Mouse (Mus musculus) lung, postnatal 14 days (tissue): ENCODE data around the gene Crk.

ENCODE experiments used
- DNase-seq: peaks from one replicate; pipeline ENCODE4 v3.0.0; 2021

Gene Crk

GRCm38 (mm10) chr11:75655621-75656545 lies 23.2 kb upstream of the Crk start:
- DNase-seq, result peak; percentile 84

- DNase-seq, result peak; percentile 44
Observed at GRCm38 (mm10) chr11:75656621-75657590, 22.2 kb upstream of the Crk start.

- no peak for DNase-seq
Observed at GRCm38 (mm10) chr11:75657841-75658240, 21.2 kb upstream of the Crk start.

GRCm38 (mm10) chr11:75658311-75658710 lies 20.7 kb upstream of the Crk start:
- DNase-seq, result no peak

GRCm38 (mm10) chr11:75658996-75659750 lies 19.9 kb upstream of the Crk start:
- no peak for DNase-seq

GRCm38 (mm10) chr11:75660081-75660590 lies 18.9 kb upstream of the Crk start:
- no peak for DNase-seq

GRCm38 (mm10) chr11:75660941-75661800 lies 17.9 kb upstream of the Crk start:
- no peak for DNase-seq

GRCm38 (mm10) chr11:75662131-75662530 lies 16.9 kb upstream of the Crk start:
- no peak for DNase-seq

GRCm38 (mm10) chr11:75666296-75666695 lies 12.8 kb upstream of the Crk start:
- no peak for DNase-seq

GRCm38 (mm10) chr11:75668621-75669020 lies 10.4 kb upstream of the Crk start:
- DNase-seq, result no peak

GRCm38 (mm10) chr11:75669176-75669852 lies 9.7 kb upstream of the Crk start:
- no peak for DNase-seq

- DNase-seq, result no peak
Observed at GRCm38 (mm10) chr11:75669853-75670200, 9.2 kb upstream of the Crk start.

GRCm38 (mm10) chr11:75671426-75672180 lies 7.5 kb upstream of the Crk start:
- DNase-seq, result no peak

- no peak for DNase-seq
Observed at GRCm38 (mm10) chr11:75673411-75673810, 5.6 kb upstream of the Crk start.

- no peak for DNase-seq
Observed at GRCm38 (mm10) chr11:75674875-75675274, 4.2 kb upstream of the Crk start.

- DNase-seq, result no peak
Observed at GRCm38 (mm10) chr11:75677881-75678746, 945 bp upstream of the Crk start.

- DNase-seq, result peak; percentile 60
Observed at GRCm38 (mm10) chr11:75679439-75680171, 546 bp downstream of the Crk start.

GRCm38 (mm10) chr11:75684462-75684861 lies 5.4 kb downstream of the Crk start:
- DNase-seq, result no peak
